Mouse (Mus musculus): ENCODE data around the gene Myh1. TPM values are rescaled to one million over a fixed set of nuclear protein-coding genes. Genes with fewer than 3 reads are reported as not detected.

Gene Myh1
- polyA plus RNA-seq (2015; fragmentation: Nextera tagmentation; extraction: Ambion mirVana) = not detected in 2 replicates

- Histone ChIP-seq H3K27ac (no peak within 1 kb of the TSS), H3K36me3 (ENCODE audit: insufficient read depth, low read length) (no peaks in the 10 kb centered on the region), H3K4me2 (ENCODE audit: low read length) (no peak within 1 kb of the TSS), H3K9me3 (replicated peaks; ENCODE audit: low read length) (no peaks in the 10 kb centered on the region), H3K4me1 (replicated peaks; ENCODE audit: insufficient read depth, low read length) (no peaks in the 10 kb centered on the region), H3K4me3 (replicated peaks; ENCODE audit: low read depth, low read length) (no peak within 1 kb of the TSS), H3K27me3 (ENCODE audit: insufficient read depth, low read length) (no peaks in the 10 kb centered on the region), H3K9ac (ENCODE audit: low read depth, low read length) (no peak within 1 kb of the TSS)
- ATAC-seq (replicated peaks; ENCODE audit: low FRiP score, low read depth) (no peak), DNase-seq (ENCODE audit: low spot score) (no peak)
- TF ChIP-seq CTCF (IDR thresholded peaks at IDR 0.05; ENCODE audit: low read depth) = no peak
- 59% methylated on average over 4 of the region's 4 CpGs for WGBS
Observed at GRCm38 (mm10) chr11:67199752-67200151, at the start of gene Myh1. TSS of gene Myh1 (plus strand) at chr11:67200052.

GRCm38 (mm10) chr11:67150237-67150636 is 49.6 kb upstream of the Myh1 start:
- no peak for ATAC-seq (replicated peaks; ENCODE audit: low FRiP score, low read depth)
- Histone ChIP-seq H3K4me2 (ENCODE audit: low read length) (no peak overlapping the region), H3K9ac (ENCODE audit: low read depth, low read length) (no peak overlapping the region), H3K27ac (no peak overlapping the region), H3K4me1 (replicated peaks; ENCODE audit: insufficient read depth, low read length) (no peaks in the 10 kb centered on the region), H3K4me3 (replicated peaks; ENCODE audit: low read depth, low read length) (no peak overlapping the region), H3K9me3 (replicated peaks; ENCODE audit: low read length) (no peaks in the 10 kb centered on the region), H3K36me3 (ENCODE audit: insufficient read depth, low read length) (no peaks in the 10 kb centered on the region), H3K27me3 (ENCODE audit: insufficient read depth, low read length) (no peaks in the 10 kb centered on the region)
- WGBS = 91% methylated on average over 2 of the region's 2 CpGs
- TF ChIP-seq CTCF (IDR thresholded peaks at IDR 0.05; ENCODE audit: low read depth) = no peak
- no peak for DNase-seq (ENCODE audit: low spot score)

DNA sequence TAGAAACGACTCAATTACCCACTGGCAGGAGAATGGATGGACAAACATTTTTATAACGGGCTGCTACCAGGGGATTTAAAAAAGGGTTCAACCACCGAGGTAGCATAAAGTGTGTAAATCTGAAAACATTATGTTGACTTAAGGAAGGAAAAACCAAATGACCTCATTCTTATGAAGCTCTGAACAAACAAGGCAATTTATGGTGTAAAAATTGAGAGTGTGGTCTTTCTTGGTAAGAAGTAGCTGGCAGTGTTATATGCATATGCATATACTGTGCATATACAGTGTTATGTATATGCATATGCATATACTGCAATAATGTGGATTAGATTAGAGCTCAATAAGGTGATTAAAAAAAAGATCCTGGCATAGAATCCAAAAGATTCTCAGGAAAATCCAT is 48.7 kb upstream of the Myh1 start:
- Histone ChIP-seq H3K9me3 (replicated peaks; ENCODE audit: low read length) (no peaks in the 10 kb centered on the region), H3K9ac (ENCODE audit: low read depth, low read length) (no peak overlapping the region), H3K27me3 (ENCODE audit: insufficient read depth, low read length) (no peaks in the 10 kb centered on the region), H3K27ac (no peak overlapping the region), H3K36me3 (ENCODE audit: insufficient read depth, low read length) (no peaks in the 10 kb centered on the region), H3K4me3 (replicated peaks; ENCODE audit: low read depth, low read length) (no peak overlapping the region), H3K4me2 (ENCODE audit: low read length) (no peak overlapping the region), H3K4me1 (replicated peaks; ENCODE audit: insufficient read depth, low read length) (no peaks in the 10 kb centered on the region)
- DNase-seq (ENCODE audit: low spot score) = no peak
- no peak for ATAC-seq (replicated peaks; ENCODE audit: low FRiP score, low read depth)
- no peak for TF ChIP-seq CTCF (IDR thresholded peaks at IDR 0.05; ENCODE audit: low read depth)
- WGBS = 66% methylated on average over 3 of the region's 3 CpGs

GRCm38 (mm10) chr11:67151651-67152630 is 47.9 kb upstream of the Myh1 start:
- no peak overlapping the region for H3K9ac ChIP-seq (ENCODE audit: low read depth, low read length)
- no peak for DNase-seq (ENCODE audit: low spot score)

GRCm38 (mm10) chr11:67153123-67153522 is 46.7 kb upstream of the Myh1 start:
- WGBS = 29% methylated on average over 1 of the region's 1 CpGs

More at GRCm38 (mm10) chr11:67151651-67152630, 47.9 kb upstream of the Myh1 start:
- ATAC-seq (replicated peaks; ENCODE audit: low FRiP score, low read depth) = no peak
- 87% methylated on average over 16 of the region's 16 CpGs for WGBS
- H3K4me1 ChIP-seq (replicated peaks; ENCODE audit: insufficient read depth, low read length) = no peaks in the 10 kb centered on the region
- no peak overlapping the region for H3K4me2 ChIP-seq (ENCODE audit: low read length)
- no peaks in the 10 kb centered on the region for H3K27me3 ChIP-seq (ENCODE audit: insufficient read depth, low read length)
- no peak overlapping the region for H3K27ac ChIP-seq
- no peak for TF ChIP-seq CTCF (IDR thresholded peaks at IDR 0.05; ENCODE audit: low read depth)
- H3K9me3 ChIP-seq (replicated peaks; ENCODE audit: low read length) = no peaks in the 10 kb centered on the region
- H3K36me3 ChIP-seq (ENCODE audit: insufficient read depth, low read length) = no peaks in the 10 kb centered on the region
- no peak overlapping the region for H3K4me3 ChIP-seq (replicated peaks; ENCODE audit: low read depth, low read length)

GRCm38 (mm10) chr11:67153843-67154242 is 46.0 kb upstream of the Myh1 start:
- ATAC-seq (replicated peaks; ENCODE audit: low FRiP score, low read depth) = no peak
- H3K4me1 ChIP-seq (replicated peaks; ENCODE audit: insufficient read depth, low read length) = no peaks in the 10 kb centered on the region
- no peaks in the 10 kb centered on the region for H3K27me3 ChIP-seq (ENCODE audit: insufficient read depth, low read length)
- H3K9me3 ChIP-seq (replicated peaks; ENCODE audit: low read length) = no peaks in the 10 kb centered on the region
- no peak overlapping the region for H3K27ac ChIP-seq
- H3K36me3 ChIP-seq (ENCODE audit: insufficient read depth, low read length) = no peaks in the 10 kb centered on the region
- TF ChIP-seq CTCF (IDR thresholded peaks at IDR 0.05; ENCODE audit: low read depth) = no peak
- no peak overlapping the region for H3K4me2 ChIP-seq (ENCODE audit: low read length)
- 77% methylated on average over 1 of the region's 1 CpGs for WGBS
- no peak overlapping the region for H3K4me3 ChIP-seq (replicated peaks; ENCODE audit: low read depth, low read length)
- no peak for DNase-seq (ENCODE audit: low spot score)
- H3K9ac ChIP-seq (ENCODE audit: low read depth, low read length) = no peak overlapping the region

More at GRCm38 (mm10) chr11:67153123-67153522, 46.7 kb upstream of the Myh1 start:
- no peak for TF ChIP-seq CTCF (IDR thresholded peaks at IDR 0.05; ENCODE audit: low read depth)
- no peaks in the 10 kb centered on the region for H3K4me1 ChIP-seq (replicated peaks; ENCODE audit: insufficient read depth, low read length)
- no peak overlapping the region for H3K4me2 ChIP-seq (ENCODE audit: low read length)
- no peaks in the 10 kb centered on the region for H3K9me3 ChIP-seq (replicated peaks; ENCODE audit: low read length)
- H3K4me3 ChIP-seq (replicated peaks; ENCODE audit: low read depth, low read length) = no peak overlapping the region
- H3K27me3 ChIP-seq (ENCODE audit: insufficient read depth, low read length) = no peaks in the 10 kb centered on the region
- H3K9ac ChIP-seq (ENCODE audit: low read depth, low read length) = no peak overlapping the region
- ATAC-seq (replicated peaks; ENCODE audit: low FRiP score, low read depth) (no peak), DNase-seq (ENCODE audit: low spot score) (no peak)
- no peak overlapping the region for H3K27ac ChIP-seq
- H3K36me3 ChIP-seq (ENCODE audit: insufficient read depth, low read length) = no peaks in the 10 kb centered on the region

Measured in kidney, postnatal 0 days (tissue).